12 mouse cellular contexts compared by ENCODE assay signal in the genomic region with DNA sequence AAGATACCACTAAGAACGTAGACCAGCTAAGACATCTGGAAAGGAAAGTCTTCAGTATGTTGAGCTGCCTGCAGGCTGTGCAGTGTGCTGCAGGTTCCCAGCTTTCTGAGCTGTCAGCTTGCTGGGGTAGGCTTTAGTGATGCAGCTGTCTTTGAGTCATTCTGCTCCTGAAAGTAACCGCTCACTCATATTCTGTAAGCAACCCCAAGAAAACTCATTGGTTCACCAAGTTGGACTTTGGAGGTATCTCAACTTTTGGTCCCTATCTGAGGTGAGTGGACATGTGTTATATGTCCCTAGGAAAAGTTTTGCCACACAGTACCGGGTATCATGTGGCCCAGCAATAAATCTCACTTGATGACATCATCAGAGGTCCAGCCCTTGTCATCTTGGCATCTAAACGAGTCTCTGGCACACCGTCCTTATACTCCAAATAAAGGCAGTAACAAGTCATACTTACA. TPM values are rescaled to one million over a fixed set of nuclear protein-coding genes. Genes with fewer than 3 reads are reported as not detected.
DNase-seq lines count a peak whose midpoint lies in the region; ATAC-seq and TF ChIP-seq lines count a peak whose summit lies in the region.
"Had no signal": no experiment of that assay in that cellular context is flagged by ENCODE, and none has a peak within 500 bp of the region (broad histone marks: within the 10 kb centered on the region; RNA-seq: fewer than 3 reads in every experiment).

No protein-coding gene starts in this region.

- H3K4me1 ChIP-seq in liver, adult 2 months (ENCODE audit: control insufficient read depth, insufficient read depth, low read length): peaks cover 17% of the 10 kb centered on the region
- H3K4me1 ChIP-seq in liver, embryonic 11.5 days (replicated peaks; ENCODE audit: control insufficient read depth, insufficient read depth, low read length): no peaks in the 10 kb centered on the region; the same call in 1 of the 2 replicates
- H3K4me1 ChIP-seq in CH12.LX (ENCODE audit: control insufficient read depth in 1 of 2, insufficient read depth in 2 of 2): peaks cover 19 to 67% of the 10 kb centered on the region in 2 experiments
- H3K4me1 ChIP-seq in midbrain, postnatal 0 days (ENCODE audit: insufficient read depth, low read length): no peaks in the 10 kb centered on the region

- peak; percentile 65 for DNase-seq in gastrocnemius, adult 18-20 months (ENCODE audit: low spot score)
- DNase-seq in gastrocnemius, postnatal 10 days: no peak
- DNase-seq in liver, adult 2 months (ENCODE audit: extremely low read depth, low read depth, low spot score): peak; percentile 53
- DNase-seq in liver, embryonic 11.5 days (ENCODE audit: low spot score): no peak
- DNase-seq in CH12.LX (ENCODE audit: extremely low read depth): peak; percentile 71
- DNase-seq in lung, postnatal 36 days: peak; percentile 59
- no peak for DNase-seq in midbrain, postnatal 0 days (ENCODE audit: low spot score)
- no peak for DNase-seq in layer of hippocampus, adult 9-10 months (ENCODE audit: low spot score)
- DNase-seq: cerebellum, adult 11 months; kidney, postnatal 10 days; spleen, adult 18-20 months had no signal

- no peak overlapping the region for H3K9ac ChIP-seq in liver, adult 2 months (ENCODE audit: low read depth, low read length)
- H3K9ac ChIP-seq in liver, embryonic 11.5 days (ENCODE audit: low read depth, low read length): no peak overlapping the region
- H3K9ac ChIP-seq in CH12.LX (ENCODE audit: insufficient read depth, low read depth): peak overlapping the region; percentile 40; the same call in 1 of the 2 replicates
- no peak overlapping the region for H3K9ac ChIP-seq in midbrain, postnatal 0 days (replicated peaks; ENCODE audit: low read length, poor library complexity, severe bottlenecking)

- H3K4me2 ChIP-seq in liver, embryonic 11.5 days: no peak overlapping the region
- peak overlapping the region; percentile 80 for H3K4me2 ChIP-seq in CH12.LX (ENCODE audit: insufficient read depth, low read depth, poor library complexity, severe bottlenecking)
- H3K4me2 ChIP-seq in midbrain, postnatal 0 days (ENCODE audit: low read depth, low read length, poor library complexity, severe bottlenecking): no peak overlapping the region

- H3K27me3 ChIP-seq in liver, adult 2 months (ENCODE audit: control insufficient read depth, insufficient read depth, low read length): no peaks in the 10 kb centered on the region
- no peaks in the 10 kb centered on the region for H3K27me3 ChIP-seq in liver, embryonic 11.5 days (replicated peaks; ENCODE audit: control insufficient read depth, insufficient read depth, low read length)
- no peaks in the 10 kb centered on the region for H3K27me3 ChIP-seq in CH12.LX (replicated peaks)
- no peaks in the 10 kb centered on the region for H3K27me3 ChIP-seq in midbrain, postnatal 0 days (ENCODE audit: insufficient read depth, low read length)

- in situ Hi-C loops in CH12.LX (cut with MboI; ENCODE audit: low pct_ligation_motif_present, low pct_unique_long_range_greater_than_20kb, low sequenced_read_pairs): no loop called here

- no peaks in the 10 kb centered on the region; the same call in 1 of the 2 replicates for H3K36me3 ChIP-seq in liver, adult 2 months (ENCODE audit: control insufficient read depth, insufficient read depth, low read length)
- no peaks in the 10 kb centered on the region for H3K36me3 ChIP-seq in liver, embryonic 11.5 days (ENCODE audit: control insufficient read depth, insufficient read depth, low read length)
- H3K36me3 ChIP-seq in CH12.LX (replicated peaks in 1 of 2; ENCODE audit: control insufficient read depth in 1 of 2, insufficient read depth in 1 of 2, low read length in 1 of 2): peaks cover 0 to 9% of the 10 kb centered on the region in 2 experiments
- no peaks in the 10 kb centered on the region for H3K36me3 ChIP-seq in midbrain, postnatal 0 days (ENCODE audit: insufficient read depth, low read length)

- H3K27ac ChIP-seq in liver, adult 2 months (replicated peaks; ENCODE audit: insufficient read depth, low read depth, low read length): no peak overlapping the region
- no peak overlapping the region for H3K27ac ChIP-seq in liver, embryonic 11.5 days (ENCODE audit: low read depth, low read length)
- peak overlapping the region; percentile 44 for H3K27ac ChIP-seq in CH12.LX (ENCODE audit: insufficient read depth, low read depth)
- no peak overlapping the region for H3K27ac ChIP-seq in midbrain, postnatal 0 days (ENCODE audit: low read depth, low read length)
- H3K27ac ChIP-seq: embryonic facial prominence, embryonic 10.5 days had no signal

- 45% methylated on average over 5 of the region's 5 CpGs for WGBS in liver, adult 2 months
- 75% methylated on average over 5 of the region's 5 CpGs for WGBS in liver, embryonic 11.5 days
- WGBS in midbrain, postnatal 0 days: 98% methylated on average over 5 of the region's 5 CpGs

- H3K9me3 ChIP-seq in liver, embryonic 11.5 days (ENCODE audit: control insufficient read depth, low read length): no peaks in the 10 kb centered on the region
- H3K9me3 ChIP-seq in CH12.LX (replicated peaks; ENCODE audit: low read length): no peaks in the 10 kb centered on the region
- H3K9me3 ChIP-seq in midbrain, postnatal 0 days (ENCODE audit: low read length): no peaks in the 10 kb centered on the region
- H3K9me3 ChIP-seq: embryonic facial prominence, embryonic 10.5 days had no signal

- dilution Hi-C loops in CH12.LX (cut with MboI; ENCODE audit: extremely low pct_ligation_motif_present, extremely low pct_unique_long_range_greater_than_20kb, low sequenced_read_pairs): no loop called here

- ATAC-seq in liver, embryonic 11.5 days (replicated peaks; ENCODE audit: low FRiP score): no peak
- no peak for ATAC-seq in midbrain, postnatal 0 days (ENCODE audit: low FRiP score)

- peaks cover 48% of the 10 kb centered on the region; the same call in 1 of the 2 replicates for H3K79me2 ChIP-seq in liver, adult 2 months (ENCODE audit: control insufficient read depth, insufficient read depth, low read length)
- H3K79me2 ChIP-seq in CH12.LX (replicated peaks; ENCODE audit: control insufficient read depth, extremely low read depth, insufficient read depth, poor library complexity, severe bottlenecking): peaks cover 42% of the 10 kb centered on the region

- H3K4me3 ChIP-seq in liver, adult 2 months (ENCODE audit: insufficient read depth, low read depth, low read length): no peak overlapping the region
- H3K4me3 ChIP-seq in liver, embryonic 11.5 days (ENCODE audit: low read depth, low read length): no peak overlapping the region
- H3K4me3 ChIP-seq in CH12.LX (replicated peaks in 1 of 3; ENCODE audit: low read depth in 2 of 3, low read length in 2 of 3, poor library complexity in 1 of 3): no peak overlapping the region
- H3K4me3 ChIP-seq in midbrain, postnatal 0 days (ENCODE audit: low read depth, low read length): no peak overlapping the region
- H3K4me3 ChIP-seq: embryonic facial prominence, embryonic 10.5 days had no signal

- no peak for TF ChIP-seq POLR2A in liver, adult 2 months (IDR thresholded peaks at IDR 0.05; ENCODE audit: extremely low read depth, insufficient read depth, low read length)
- TF ChIP-seq POLR2A in CH12.LX (IDR thresholded peaks at IDR 0.05; ENCODE audit: low read depth, low read length): no peak

- TF ChIP-seq EP300 in CH12.LX (IDR thresholded peaks at IDR 0.05; ENCODE audit: low read length): peak; percentile 95

- no peak for TF ChIP-seq CTCF in liver, adult 2 months (IDR thresholded peaks at IDR 0.05; ENCODE audit: low read depth, low read length)
- TF ChIP-seq CTCF in CH12.LX (conservative IDR thresholded peaks at IDR 0.05 in 1 of 2, IDR thresholded peaks at IDR 0.05 in 1 of 2; ENCODE audit: low read depth in 2 of 2, low read length in 2 of 2): peak in 1 of 2 experiments; percentile 44; a peak in 2 of 4 replicates
- no peak for TF ChIP-seq CTCF in midbrain, postnatal 0 days (IDR thresholded peaks at IDR 0.05)

- TF ChIP-seq RAD21 in CH12.LX (IDR thresholded peaks at IDR 0.05; ENCODE audit: low read depth, low read length): peak; percentile 53

TF ChIP-seq in CH12.LX, 34 proteins besides CTCF, POLR2A, EP300 and RAD21 (continues in another document):
- TF ChIP-seq POLR2AphosphoS2 (IDR thresholded peaks at IDR 0.05; ENCODE audit: low read depth, low read length) (no peak), SIN3A (IDR thresholded peaks at IDR 0.05; ENCODE audit: low read length) (peak; percentile 91), MEF2A (IDR thresholded peaks at IDR 0.05; ENCODE audit: borderline replicate concordance, low read depth, low read length) (peak; percentile 74), MAX (IDR thresholded peaks at IDR 0.05; ENCODE audit: low read length) (peak; percentile 39), JUND (conservative IDR thresholded peaks at IDR 0.05; ENCODE audit: low read depth, low read length) (peak; percentile 94), BHLHE40 (IDR thresholded peaks at IDR 0.05; ENCODE audit: low read depth, low read length) (peak; percentile 58), MAZ (IDR thresholded peaks at IDR 0.05; ENCODE audit: low read depth, low read length) (0 out of 2 replicates have a peak, but pooled peaks have one; percentile 50), PAX5 (IDR thresholded peaks at IDR 0.05; ENCODE audit: low read length) (no peak), RCOR1 (conservative IDR thresholded peaks at IDR 0.05; ENCODE audit: low read depth, low read length) (peak; percentile 67; the same call in 1 of the 2 replicates)

RNA-seq across cellular contexts. Expression of gene Pik3ca, which starts 20.3 kb away (rescaled TPM):
- total RNA-seq in gastrocnemius, adult 18-20 months (2021): 10 to 100 TPM; 45.9 to 48.8 TPM
- 10 to 100 TPM; 46.5 to 52.0 TPM for total RNA-seq in gastrocnemius, postnatal 10 days (2021)
- total RNA-seq in liver, adult 2 months (2014; rRNA removed): 21.1 and 23.1 TPM in 2 replicates
- 2.4 and 2.8 TPM in 2 replicates for polyA plus RNA-seq in liver, adult 2 months (2012; rRNA removed)
- polyA plus RNA-seq in liver, embryonic 11.5 days (2014; fragmentation: Nextera tagmentation; extraction: Ambion mirVana): 8.0 and 9.1 TPM in 2 replicates
- total RNA-seq in CH12.LX (2012; rRNA removed) (19.6 and 21.1 TPM in 2 replicates), CH12.LX (2014; rRNA removed) (26.5 and 32.8 TPM in 2 replicates)
- polyA plus RNA-seq in CH12.LX (2012; ENCODE audit: insufficient read length, low read depth): 11.1 and 19.1 TPM in 2 replicates
- total RNA-seq in midbrain, postnatal 0 days (2014; rRNA removed): 43.3 and 51.8 TPM in 2 replicates
- 8.6 and 10.2 TPM in 2 replicates for polyA plus RNA-seq in midbrain, postnatal 0 days (2015; fragmentation: Nextera tagmentation; extraction: Ambion mirVana)

RNA-seq across cellular contexts. Expression of gene Zmat3, which starts 52.0 kb away (rescaled TPM):
- 1 to 10 TPM; 7.4 to 7.8 TPM for total RNA-seq in gastrocnemius, adult 18-20 months (2021)
- 10 to 100 TPM; 11.2 to 13.2 TPM for total RNA-seq in gastrocnemius, postnatal 10 days (2021)
- total RNA-seq in liver, adult 2 months (2014; rRNA removed): 1.2 and 1.7 TPM in 2 replicates
- polyA plus RNA-seq in liver, adult 2 months (2012; rRNA removed): 2.6 and 2.8 TPM in 2 replicates
- polyA plus RNA-seq in liver, embryonic 11.5 days (2014; fragmentation: Nextera tagmentation; extraction: Ambion mirVana): 1.8 and 2.8 TPM in 2 replicates
- total RNA-seq in CH12.LX (2012; rRNA removed) (18.6 and 21.6 TPM in 2 replicates), CH12.LX (2014; rRNA removed) (8.0 and 13.4 TPM in 2 replicates)
- 13.4 and 17.2 TPM in 2 replicates for polyA plus RNA-seq in CH12.LX (2012; ENCODE audit: insufficient read length, low read depth)
- total RNA-seq in midbrain, postnatal 0 days (2014; rRNA removed): 13.7 and 21.2 TPM in 2 replicates
- 5.2 and 5.5 TPM in 2 replicates for polyA plus RNA-seq in midbrain, postnatal 0 days (2015; fragmentation: Nextera tagmentation; extraction: Ambion mirVana)

Comparison
In these comparisons a context has a peak if more than half of its experiments do, and no peak if none do; other contexts are left out.
1. DNase-seq: peak in gastrocnemius, adult 18-20 months (single experiment), liver, adult 2 months (single experiment), CH12.LX (single experiment) and lung, postnatal 36 days (single experiment); none in gastrocnemius, postnatal 10 days (single experiment), liver, embryonic 11.5 days (single experiment), midbrain, postnatal 0 days (single experiment) and layer of hippocampus, adult 9-10 months (single experiment).